Mouse (Mus musculus) gonadal fat pad, adult 2 months (tissue): Measurements from ENCODE around the gene Foxs1. TPM values are rescaled to one million over a fixed set of nuclear protein-coding genes. Genes with fewer than 3 reads are reported as not detected.

Experiments
- DNase-seq: peaks from one replicate; pipeline ENCODE4 v3.0.0-alpha.2; 2012; ENCODE audit warnings: low read depth
- polyA plus RNA-seq: library from polyadenylated mRNA; depleted of rRNA; stranded (reverse); fragments of >200 nt; gene quantifications from 2 replicates; pipeline ENCODE4 v1.2.3, GENCODE M21; 2012

The Foxs1 gene
- polyA plus RNA-seq, 1 experiment, result 15.6 TPM

DNA sequence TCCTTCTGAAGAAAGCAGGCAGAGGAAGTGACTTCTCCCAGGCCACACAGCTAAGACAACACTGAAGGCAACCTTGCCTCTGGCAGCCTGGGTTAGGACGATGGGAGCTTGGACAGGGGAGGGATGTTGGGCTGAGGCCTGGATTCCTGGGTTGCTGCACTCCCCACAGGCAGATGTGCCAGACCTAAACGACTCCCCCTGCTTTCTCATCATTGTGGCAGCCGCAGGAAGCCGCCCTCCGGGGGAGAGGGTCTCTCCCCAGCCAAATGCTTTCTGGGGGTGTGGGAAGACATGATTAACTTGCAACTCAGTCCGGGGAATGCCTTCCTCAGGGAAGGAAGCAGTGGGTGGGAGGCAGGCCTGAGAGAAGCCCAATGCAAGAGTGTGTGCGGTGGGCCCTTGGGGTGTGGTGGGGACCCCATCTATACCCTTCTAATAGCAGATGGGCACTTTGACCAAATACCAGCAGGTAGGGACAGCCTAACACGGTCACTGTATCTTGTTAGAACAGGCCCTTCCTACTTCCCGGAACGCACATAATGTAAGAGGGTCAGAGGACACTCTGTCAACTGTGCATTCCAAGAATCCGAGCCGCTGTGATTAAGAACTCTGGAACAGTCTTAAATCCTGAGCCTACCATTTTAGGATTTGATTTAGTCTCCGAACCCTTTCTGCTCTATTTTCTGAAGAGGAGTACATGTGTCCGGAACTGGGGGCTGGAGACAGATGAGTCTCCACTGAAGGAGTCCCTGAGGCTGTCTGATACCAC, 4.6 kb downstream of the Foxs1 start:
- no peak for DNase-seq

- DNase-seq, result no peak
These were observed 5.6 kb downstream of the Foxs1 start for GRCm38 (mm10) chr2:152927371-152927770.

- no peak for DNase-seq
These were observed 6.1 kb downstream of the Foxs1 start for GRCm38 (mm10) chr2:152926896-152927295.

DNA sequence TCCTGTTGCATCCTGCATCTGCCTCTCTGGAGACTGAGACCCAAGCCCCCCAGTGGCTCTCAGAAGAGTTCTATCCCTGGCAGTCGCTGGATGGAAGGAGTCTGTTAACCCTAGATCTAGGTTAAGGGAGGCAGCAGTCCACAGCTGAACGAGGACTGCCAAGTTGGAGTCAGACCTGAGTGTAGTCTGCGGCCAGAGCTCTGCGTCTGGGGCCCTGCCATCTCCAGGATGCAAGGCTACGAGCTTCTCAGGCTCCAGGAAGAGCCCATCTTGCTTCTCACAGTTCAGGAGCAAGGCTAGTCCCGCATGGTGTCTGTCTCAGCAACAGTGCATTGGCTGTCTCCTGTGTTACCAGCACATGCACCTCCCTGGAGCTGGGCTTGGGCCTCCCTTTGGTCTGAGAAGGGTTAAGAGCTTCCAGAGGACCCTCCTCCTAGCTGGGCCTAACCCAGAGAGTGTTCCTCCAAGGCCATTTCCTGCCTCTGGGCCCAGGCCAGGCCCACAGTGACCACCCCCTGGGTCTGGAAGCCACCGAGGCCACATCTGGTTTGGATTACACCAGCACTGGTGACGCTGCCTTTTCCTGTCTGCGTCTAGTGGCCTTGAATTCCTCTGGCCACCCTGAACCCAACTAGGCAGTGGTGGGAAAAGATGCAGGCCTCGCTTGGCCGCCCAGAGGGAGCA, 7.7 kb downstream of the Foxs1 start:
- DNase-seq, result no peak

DNA sequence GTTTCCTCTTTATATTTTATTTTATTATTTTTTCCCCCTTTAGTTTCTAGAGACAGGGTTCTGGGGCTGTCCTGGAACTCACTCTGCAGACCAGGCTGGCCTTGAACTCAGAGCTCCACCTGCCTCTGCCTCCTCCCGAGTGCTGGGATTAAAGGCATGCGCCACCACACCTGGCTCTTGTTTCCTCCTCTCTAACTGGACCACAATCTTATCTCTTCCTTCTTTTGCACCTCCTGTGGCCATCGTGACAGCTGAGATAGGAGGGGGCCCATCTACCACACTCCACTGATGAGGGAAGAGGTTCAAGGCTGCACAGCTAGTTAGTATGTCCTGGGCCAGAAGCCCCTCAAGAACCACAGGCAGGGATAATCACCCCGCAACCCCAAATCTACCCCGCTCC, 8.5 kb downstream of the Foxs1 start:
- no peak for DNase-seq

DNA sequence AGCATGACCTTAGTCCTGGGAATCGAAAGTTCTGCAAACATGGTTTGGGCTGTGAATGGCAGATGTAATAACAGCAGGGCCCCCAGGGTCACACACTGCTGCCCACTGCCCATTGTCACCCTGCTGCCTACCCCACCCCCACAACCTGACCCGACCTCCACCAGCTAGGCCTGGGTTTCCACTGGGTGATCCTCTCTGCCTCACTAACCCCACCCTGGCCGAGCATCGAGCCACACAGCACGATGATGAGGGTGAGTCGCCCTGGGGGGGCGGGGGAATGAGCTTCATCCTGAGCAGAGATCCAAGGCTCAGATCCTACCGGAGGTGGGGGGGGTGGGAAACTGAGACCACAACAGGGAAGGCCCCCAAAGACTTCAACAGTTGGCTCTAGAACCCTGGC, 8.9 kb downstream of the Foxs1 start:
- DNase-seq, result no peak

DNA sequence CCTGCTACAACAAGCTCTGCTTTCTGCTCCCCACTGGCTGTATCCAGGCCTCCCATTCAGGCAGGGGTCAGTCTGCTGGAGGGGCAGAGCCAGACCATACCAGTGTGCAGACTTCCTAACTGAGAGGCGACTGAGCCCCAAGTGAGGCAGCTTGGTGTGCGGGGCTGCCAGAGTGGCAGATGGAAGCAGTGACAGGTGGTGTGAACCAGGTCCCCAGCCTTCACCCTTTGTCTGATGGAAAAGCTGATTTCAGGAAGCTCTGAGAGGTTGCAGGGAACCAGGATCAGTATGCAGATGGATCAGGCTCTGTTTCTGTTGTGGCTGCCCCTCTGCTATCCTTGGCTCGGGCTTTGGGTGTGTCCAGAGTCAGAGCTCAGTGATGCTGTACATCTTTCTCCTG, 9.4 kb downstream of the Foxs1 start:
- no peak for DNase-seq

DNA sequence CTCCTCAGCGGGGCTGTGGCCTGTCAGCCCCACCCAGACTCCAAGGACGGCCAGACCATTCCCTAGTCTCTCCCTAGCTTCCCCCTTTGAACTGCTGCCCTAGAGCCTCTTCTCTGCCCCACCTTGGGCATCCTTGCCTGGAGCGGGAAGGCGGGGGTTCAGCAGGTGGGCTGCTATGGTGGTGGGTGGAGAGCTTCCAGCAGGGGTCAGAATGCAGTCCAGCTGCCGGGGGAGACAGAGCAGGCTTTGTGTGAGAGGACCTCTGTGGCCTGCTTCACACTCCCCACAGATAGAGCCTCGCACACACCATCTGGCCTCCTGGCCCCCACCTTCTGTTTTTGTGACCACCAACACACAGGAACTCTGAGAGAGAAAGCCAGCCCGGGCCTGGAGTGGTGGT, 10.6 kb downstream of the Foxs1 start:
- DNase-seq, result no peak

DNA sequence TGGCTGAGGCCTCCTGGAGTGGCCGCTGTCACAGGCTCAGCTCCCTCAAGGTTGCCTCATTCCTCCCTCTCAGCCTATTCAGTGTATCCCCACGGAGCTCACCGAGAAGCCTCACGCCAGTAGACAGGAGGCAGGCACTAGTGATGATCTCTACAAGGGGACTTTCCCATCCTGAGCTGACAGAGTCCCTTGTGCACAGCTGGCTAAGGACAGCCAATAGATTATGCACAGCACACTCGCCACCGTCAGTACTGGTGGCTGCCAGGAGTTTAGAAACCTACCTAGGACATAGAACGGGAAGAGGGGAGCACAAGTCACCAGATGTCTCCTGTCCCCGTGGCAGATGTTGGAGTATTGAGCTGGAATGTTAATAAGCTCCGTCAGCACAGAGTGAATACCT, 15.3 kb downstream of the Foxs1 start:
- no peak for DNase-seq

DNA sequence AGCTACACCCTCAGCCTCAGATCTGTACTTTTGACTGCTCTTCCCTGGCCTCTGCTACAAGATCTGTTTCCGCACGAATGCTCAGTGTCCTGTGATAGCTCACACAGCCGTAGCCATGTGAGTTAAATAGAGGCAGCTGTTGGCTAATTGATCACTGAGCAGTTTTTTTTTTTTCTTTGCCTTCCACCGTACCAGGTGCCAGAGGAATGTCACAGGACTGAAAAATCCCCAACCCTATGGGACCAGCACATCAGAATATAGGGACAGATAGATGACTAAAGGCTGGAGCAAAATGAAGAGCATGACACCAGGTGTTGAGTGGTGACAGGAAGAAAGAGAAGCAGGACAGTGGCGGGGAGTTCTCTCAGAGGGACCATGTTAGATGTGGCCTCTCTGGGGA, 16.9 kb downstream of the Foxs1 start:
- DNase-seq, result no peak

DNA sequence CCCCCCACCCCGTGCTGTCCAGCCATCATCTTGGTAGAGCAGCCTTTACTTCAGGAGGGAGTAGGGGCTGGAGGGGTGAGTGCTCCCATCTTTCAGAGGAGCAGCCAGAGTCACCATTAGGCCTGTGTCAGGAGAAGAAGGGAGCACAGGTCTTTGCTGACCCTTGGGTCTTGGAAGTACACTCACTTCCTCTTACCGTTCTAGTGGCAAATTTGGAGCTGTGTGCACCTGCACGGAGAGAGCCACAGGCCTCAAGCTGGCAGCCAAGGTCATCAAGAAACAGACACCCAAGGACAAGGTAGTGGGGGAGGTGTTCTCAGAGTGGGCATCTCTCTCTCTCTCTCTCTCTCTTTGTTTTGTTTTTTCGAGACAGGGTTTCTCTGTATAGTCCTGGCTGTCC, 17.6 kb downstream of the Foxs1 start:
- no peak for DNase-seq

DNA sequence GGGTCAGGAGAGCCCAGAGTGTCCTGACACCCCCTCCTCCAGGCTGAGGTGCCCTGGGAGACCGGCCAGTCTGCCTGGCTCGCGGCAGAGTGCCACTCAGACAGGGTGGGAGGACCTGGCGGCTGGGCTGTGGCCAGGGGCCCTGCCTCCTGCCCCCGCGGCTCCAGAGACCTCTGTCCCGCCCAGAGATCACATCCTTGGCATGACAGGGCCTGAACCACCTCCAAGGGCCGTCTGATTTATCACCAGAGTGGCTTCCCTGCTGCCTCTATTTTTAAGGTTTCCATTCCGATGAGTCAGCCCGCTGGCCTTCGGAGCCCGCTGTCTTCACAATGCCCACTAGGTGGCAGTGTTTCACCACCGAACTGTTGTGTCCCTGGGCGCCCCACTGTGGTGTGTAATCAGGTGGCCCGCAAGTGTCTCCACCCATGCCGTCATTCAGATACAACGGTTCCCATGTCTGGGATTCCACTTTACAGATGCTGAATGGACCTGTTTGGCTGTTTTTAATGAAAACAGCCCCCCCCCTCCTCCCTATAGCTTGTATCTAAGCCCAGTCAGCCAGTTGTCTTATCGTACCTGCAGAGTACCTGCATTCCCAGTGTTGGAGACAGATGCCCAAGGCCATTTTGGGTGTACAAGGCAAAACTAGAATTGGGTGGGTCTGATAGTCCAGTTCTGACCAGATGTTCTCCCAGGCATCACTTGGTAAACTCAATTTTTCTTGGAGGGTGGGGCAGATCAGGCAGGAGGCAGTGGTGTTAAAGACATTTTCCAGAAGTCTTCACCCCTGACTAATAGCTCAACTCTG, 18.5 kb downstream of the Foxs1 start:
- DNase-seq, result no peak

DNA sequence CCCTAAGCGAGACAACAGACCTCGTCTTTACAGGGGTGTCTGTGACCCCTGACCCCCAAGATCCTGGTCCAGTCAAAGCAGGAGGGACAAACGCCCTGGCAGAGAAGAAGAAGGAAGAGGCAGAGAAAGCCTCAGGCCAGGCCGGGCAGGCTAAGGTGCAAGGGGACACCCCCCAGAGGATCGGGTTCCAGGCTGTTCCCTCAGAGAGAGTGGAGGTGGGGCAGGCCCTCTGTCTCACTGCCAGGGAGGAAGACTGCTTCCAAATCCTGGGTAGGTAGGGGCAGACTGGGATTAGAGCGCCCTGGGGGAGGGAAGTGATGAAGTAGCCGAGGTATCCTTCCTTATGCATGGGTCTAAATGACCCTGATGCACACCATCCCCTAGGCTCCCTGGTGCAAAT, 19.5 kb downstream of the Foxs1 start:
- DNase-seq, result no peak

DNA sequence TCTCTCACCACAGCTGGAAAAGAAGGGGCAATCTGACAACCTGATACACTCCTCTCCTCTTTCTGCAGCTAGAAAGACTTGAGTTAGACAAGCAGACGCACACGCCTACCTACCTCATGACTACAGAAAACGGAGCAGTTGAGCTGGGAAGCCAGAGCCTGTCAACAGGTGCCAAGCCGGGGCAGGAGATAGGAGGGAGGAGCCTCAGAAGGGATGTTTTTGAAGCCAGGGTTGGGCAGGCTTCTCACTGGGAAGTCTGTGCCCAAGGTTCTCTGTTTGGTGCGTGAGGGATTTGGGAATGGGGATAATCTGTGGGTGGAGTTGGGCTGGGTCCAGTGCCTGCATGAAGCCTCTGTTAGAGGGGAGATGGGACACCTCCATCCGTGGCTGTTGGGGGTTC, 21.6 kb downstream of the Foxs1 start:
- DNase-seq, result no peak

DNA sequence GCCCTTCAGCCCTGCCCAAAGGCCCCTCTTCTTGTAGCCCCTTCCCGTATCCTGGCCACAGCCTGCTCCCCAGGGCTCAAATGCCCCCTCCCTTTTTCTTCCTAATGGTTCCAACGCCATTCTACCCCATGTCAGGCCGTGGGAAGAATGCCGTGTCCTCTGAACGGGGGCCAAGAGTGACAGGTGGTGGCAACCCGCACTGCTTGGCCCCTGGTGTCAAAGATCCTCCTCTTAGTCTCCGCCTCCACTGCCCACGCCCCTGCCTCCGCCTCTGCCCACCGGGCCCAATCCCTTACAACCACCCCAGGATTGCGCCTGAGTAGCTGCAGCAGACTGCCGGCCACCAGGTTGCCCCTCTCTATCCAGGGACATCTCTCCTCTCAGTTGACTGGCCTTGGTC, 22.0 kb downstream of the Foxs1 start, which contains the start of gene Mylk2:
Gene Mylk2, plus strand, starts transcription at position 322 of the 400 bp plus-strand sequence.
- DNase-seq, result no peak

- DNase-seq, result no peak
These were observed 23.2 kb downstream of the Foxs1 start for GRCm38 (mm10) chr2:152909848-152910247.

DNA sequence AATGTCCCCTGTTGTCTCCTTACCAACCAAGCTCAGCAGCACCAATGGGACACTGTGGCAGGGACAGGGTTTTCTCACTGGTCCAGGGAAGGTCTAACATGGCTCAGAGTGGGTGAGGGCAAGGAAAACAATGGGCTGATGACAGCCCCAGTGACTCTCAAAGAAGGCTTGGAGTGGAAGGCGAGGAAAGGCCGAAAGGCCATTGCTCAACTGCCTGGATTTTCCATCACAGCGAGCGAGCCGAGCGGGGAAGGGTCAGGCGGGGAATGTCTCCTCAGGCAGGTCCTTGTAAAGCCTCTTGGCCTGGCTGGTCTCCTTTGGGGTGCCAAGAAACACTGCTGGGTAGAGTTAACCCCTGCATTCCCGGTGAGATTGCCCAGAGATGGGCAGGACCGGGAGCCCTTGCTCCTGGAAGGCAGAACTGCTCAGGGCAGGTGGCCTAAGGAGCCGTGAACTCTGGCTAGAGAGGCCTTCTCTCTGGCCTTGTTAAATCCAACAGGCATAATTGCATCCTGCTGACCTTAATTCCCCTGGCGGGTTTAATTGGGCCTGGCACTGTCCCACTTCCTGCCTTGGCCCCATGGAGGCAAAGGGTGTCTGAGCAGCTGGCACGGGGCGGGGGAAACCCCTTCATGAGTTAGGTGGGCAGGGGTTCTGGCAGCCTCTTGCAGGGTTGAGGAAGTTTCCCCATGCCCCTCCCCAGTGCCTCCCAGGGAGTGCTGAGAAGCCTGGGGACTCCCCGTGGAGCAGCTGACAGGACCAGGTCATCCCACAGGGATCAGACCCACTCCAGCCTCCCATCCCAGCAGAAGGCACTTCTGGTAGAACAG, 25.7 kb downstream of the Foxs1 start:
- no peak for DNase-seq

- no peak for DNase-seq
These were observed 26.6 kb downstream of the Foxs1 start for GRCm38 (mm10) chr2:152906274-152907037.

DNA sequence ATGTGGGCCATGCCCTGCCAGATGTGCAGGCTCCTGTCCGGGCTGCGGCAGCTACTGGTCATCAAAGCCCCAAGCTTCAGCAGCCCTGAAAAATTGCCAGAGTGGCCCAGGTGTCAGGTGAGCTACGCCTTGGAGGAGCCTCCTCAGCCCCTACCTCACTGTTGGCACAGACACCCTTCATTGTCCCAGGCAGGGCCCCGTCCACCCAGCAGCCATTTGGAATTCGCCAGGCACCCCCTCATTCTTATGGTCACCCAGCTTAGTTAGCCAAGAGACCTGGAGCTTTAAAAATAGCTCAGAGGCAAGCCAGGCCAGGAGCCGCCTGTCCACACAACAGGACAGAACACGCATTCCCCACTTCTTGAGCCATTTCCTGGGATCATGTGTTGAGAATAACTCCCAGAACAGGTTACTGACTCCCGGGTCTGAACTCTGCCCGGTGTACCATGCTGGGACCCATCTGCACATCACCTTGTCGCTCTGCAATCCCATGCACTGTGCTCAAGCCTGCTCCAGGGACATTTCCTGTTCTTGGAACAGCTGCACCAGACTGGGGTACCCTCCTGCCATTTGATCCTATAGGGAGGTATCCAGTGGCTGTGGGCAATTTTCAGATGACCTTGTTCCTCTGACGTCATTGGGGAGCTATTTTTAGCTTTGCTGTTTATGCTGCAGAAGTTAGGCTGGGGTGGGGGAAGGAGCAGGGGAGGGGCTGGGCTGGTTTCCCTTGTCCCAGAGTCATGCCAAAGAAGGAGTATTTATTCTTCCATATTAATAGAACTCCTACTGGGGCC, 27.8 kb downstream of the Foxs1 start:
- DNase-seq, result no peak

GRCm38 (mm10) chr2:152904127-152904643, 28.8 kb downstream of the Foxs1 start:
- no peak for DNase-seq
